Mouse (Mus musculus) neural tube, embryonic 15.5 days (tissue): ENCODE measurements around the gene Rbfox2. TPM values are rescaled to one million over a fixed set of nuclear protein-coding genes. Genes with fewer than 3 reads are reported as not detected.
"Not testable (repeated sequence)": the region's sequence is repeated elsewhere in the genome, so short reads cannot be mapped to it uniquely, and the experiment has no call there.

Experiments used
- ATAC-seq: fragments of 200-750 bp; cut with Nextera tagmentation; 2 replicates; pipeline ENCODE4 v1.8.0; 2017; ENCODE audit warnings: mild to moderate bottlenecking, moderate TSS enrichment, moderate library complexity; ENCODE audit not compliant: low FRiP score
- H3K27ac ChIP-seq: fragments of 300-500 bp; sonication (generic); replicated peaks from 2 replicates; pipeline ENCODE4 v1.5.1; 2015; ENCODE audit warnings: mild to moderate bottlenecking, inconsistent platforms
- H3K27me3 ChIP-seq: fragments of 300-500 bp; sonication (generic); replicated peaks from 2 replicates; pipeline ENCODE4 v1.6.1; 2015; ENCODE audit warnings: inconsistent platforms
- H3K36me3 ChIP-seq: fragments of 300-500 bp; sonication (generic); 2 replicates; pipeline ENCODE4 v1.6.1; 2015; ENCODE audit warnings: inconsistent platforms
- H3K4me1 ChIP-seq: fragments of 300-500 bp; sonication (generic); 2 replicates; pipeline ENCODE4 v1.6.1; 2015; ENCODE audit warnings: inconsistent platforms
- H3K4me2 ChIP-seq: fragments of 300-500 bp; sonication (generic); 2 replicates; pipeline ENCODE4 v1.6.1; 2015; ENCODE audit warnings: inconsistent platforms, mild to moderate bottlenecking, moderate library complexity
- H3K4me3 ChIP-seq: fragments of 300-500 bp; sonication (generic); replicated peaks from 2 replicates; pipeline ENCODE4 v1.5.1; 2015; ENCODE audit warnings: mild to moderate bottlenecking, inconsistent platforms
- H3K9ac ChIP-seq: fragments of 300-500 bp; sonication (generic); replicated peaks from 2 replicates; pipeline ENCODE4 v1.6.1; 2015; ENCODE audit warnings: mild to moderate bottlenecking, inconsistent platforms
- H3K9me3 ChIP-seq: fragments of 300-500 bp; sonication (generic); replicated peaks from 2 replicates; pipeline ENCODE4 v1.6.1; 2016; ENCODE audit warnings: inconsistent platforms
- WGBS: fragments of 180-500 bp; shearing (Covaris S2); methylation state at CpG from one replicate; pipeline ENCODE4 v1.1.7; 2015; ENCODE audit warnings: mixed read lengths; 5-methylcytosine and 5-hydroxymethylcytosine counted together
- polyA plus RNA-seq: library from polyadenylated mRNA; unstranded; fragments of >200 nt; fragmentation: Nextera tagmentation; extraction: Ambion mirVana; gene quantifications from 2 replicates; pipeline ENCODE4 v1.2.1, GENCODE M21; 2015

Gene Rbfox2
- polyA plus RNA-seq, 1 experiment from 2014 or later, result 120 TPM

DNA sequence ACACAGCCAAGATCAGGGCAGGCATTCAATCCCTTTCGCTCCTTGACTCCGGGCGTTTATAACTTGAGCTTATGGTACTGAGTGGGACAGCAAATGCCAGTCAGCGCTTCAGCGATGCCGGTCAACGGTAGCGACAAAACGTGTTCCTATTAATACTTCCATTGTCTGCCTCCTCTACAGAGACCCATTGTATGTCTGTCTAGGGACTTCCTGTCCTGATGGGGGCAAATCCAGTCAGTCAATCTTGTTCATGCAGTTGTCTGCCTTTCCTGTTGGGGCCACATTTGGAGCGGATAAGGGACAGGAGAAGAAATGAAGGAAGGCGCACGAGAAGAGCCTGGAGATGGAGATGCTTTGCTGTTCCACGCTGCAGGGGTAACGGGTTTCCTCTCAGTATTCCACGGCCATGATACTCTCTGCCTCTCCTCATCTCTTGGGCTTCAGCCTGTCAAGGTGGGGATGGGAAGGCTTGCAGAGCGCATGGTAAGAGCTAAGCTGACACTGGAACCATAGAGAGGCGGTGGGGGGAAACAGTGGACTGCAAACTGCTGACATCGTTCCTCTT, 36.2 kb upstream of the Rbfox2 start:
- H3K9me3 ChIP-seq, result no peaks in the 10 kb centered on the region
- ATAC-seq, result peak; percentile 37; the same call in 1 of the 2 replicates
- peak overlapping the region; percentile 16; the same call in 1 of the 2 replicates for H3K4me3 ChIP-seq
- no peaks in the 10 kb centered on the region for H3K27me3 ChIP-seq
- H3K27ac ChIP-seq, result peak overlapping the region; percentile 65; the same call in 1 of the 2 replicates
- peak overlapping the region; percentile 54 for H3K4me2 ChIP-seq
- peak overlapping the region; percentile 36; the same call in 1 of the 2 replicates for H3K9ac ChIP-seq
- 26% methylated on average over 18 of the region's 18 CpGs for WGBS
- no peaks in the 10 kb centered on the region for H3K36me3 ChIP-seq
- peaks cover 23% of the 10 kb centered on the region for H3K4me1 ChIP-seq

DNA sequence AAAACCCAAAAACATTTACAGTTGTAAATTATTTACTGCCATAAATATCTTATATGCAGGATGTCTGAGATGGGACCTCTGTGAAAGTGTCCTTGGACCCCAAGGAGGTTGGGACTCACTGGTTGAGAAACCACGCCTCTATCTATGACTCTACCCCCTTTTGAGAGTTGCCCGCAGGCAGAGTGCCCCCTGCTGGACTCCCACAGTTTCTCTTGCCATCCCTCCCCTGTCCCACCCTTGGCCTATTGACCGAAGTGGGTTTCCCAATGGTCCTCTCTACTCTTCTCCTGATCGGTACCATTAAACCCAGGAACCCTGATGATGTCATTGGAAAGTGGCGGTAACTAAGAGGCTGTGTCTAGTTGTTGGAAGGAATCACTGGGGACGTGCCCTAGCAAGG, 35.2 kb upstream of the Rbfox2 start:
- 93% methylated on average over 6 of the region's 6 CpGs for WGBS
- no peaks in the 10 kb centered on the region for H3K36me3 ChIP-seq
- no peaks in the 10 kb centered on the region for H3K9me3 ChIP-seq
- H3K4me1 ChIP-seq, result peaks cover 25% of the 10 kb centered on the region
- H3K27me3 ChIP-seq, result no peaks in the 10 kb centered on the region
- H3K4me3 ChIP-seq, result no peak overlapping the region
- H3K4me2 ChIP-seq, result no peak overlapping the region
- no peak overlapping the region for H3K27ac ChIP-seq
- ATAC-seq, result no peak
- H3K9ac ChIP-seq, result no peak overlapping the region

DNA sequence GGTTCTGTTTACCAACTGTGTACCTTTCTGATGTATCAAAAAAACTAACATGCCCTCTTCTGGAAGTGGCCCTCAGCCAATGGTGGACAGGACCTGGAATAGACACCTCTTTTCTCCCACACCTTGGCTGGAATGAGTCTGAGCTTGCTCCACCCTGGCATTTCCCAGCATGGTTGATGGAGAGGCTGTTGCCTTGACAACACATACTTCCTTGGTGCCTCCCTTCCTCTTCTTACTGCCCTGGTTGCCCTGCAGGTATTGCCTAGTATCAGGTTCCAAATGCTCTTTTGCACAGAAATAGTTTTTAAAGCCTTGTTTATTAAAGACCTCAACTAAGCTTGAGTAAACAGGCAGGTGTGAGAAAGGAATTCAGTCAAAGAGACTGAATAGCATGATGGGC, 33.8 kb upstream of the Rbfox2 start:
- H3K9ac ChIP-seq, result no peak overlapping the region
- no peaks in the 10 kb centered on the region for H3K9me3 ChIP-seq
- H3K4me2 ChIP-seq, result no peak overlapping the region
- H3K36me3 ChIP-seq, result no peaks in the 10 kb centered on the region
- no peak for ATAC-seq
- no peak overlapping the region for H3K27ac ChIP-seq
- peaks cover 38% of the 10 kb centered on the region for H3K4me1 ChIP-seq
- no peak overlapping the region for H3K4me3 ChIP-seq
- no peaks in the 10 kb centered on the region for H3K27me3 ChIP-seq

DNA sequence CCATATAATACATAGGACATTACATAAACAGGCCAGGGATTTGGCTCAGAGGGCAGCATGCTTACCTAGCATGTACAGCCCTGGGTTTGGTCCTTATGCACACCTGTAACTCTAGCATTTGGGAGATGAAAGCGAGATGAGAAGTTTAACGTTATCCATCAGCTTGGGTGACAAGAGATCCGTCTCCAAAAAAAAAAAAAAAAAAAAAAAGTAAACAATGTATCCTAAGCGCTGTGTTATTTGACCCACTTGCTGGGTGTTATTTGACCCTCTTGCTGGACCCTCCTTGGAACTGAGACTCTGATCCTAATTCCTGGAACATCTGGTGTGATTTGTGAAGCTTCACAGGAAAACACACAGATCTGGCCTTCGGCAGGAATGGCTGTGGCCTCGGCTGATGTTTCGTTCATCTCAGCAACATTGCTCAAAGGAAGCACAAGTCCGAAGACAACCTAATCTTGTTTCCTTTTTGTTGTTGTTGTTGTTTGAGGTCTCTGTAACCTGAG, 32.2 kb upstream of the Rbfox2 start:
- Histone ChIP-seq H3K9ac (no peak overlapping the region), H3K36me3 (no peaks in the 10 kb centered on the region), H3K4me3 (no peak overlapping the region), H3K4me2 (no peak overlapping the region), H3K27me3 (no peaks in the 10 kb centered on the region), H3K27ac (no peak overlapping the region), H3K4me1 (peaks cover 36% of the 10 kb centered on the region), H3K9me3 (no peaks in the 10 kb centered on the region)
- 84% methylated on average over 8 of the region's 8 CpGs for WGBS
- no peak for ATAC-seq

DNA sequence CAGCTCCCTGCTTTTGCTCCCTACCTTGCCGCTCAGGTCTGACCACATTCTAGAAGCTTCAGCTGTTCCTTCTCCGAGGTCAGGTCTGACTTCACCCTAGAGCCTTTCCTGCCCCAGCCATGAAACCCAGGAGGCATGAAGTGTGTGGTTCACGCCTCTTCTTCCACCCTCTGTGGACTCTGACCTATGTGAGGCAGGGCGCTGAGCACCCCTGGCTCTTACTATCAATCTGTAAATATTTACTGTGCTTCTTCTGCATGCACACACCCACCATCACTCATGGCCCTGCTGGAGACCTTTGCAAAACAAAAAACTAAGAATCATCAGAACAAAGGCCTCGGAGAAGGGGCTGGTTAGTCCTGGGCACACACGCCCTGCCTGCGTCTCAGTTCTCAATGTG, 31.6 kb upstream of the Rbfox2 start:
- peaks cover 31% of the 10 kb centered on the region for H3K4me1 ChIP-seq
- H3K27ac ChIP-seq, result no peak overlapping the region
- no peaks in the 10 kb centered on the region for H3K27me3 ChIP-seq
- H3K4me2 ChIP-seq, result no peak overlapping the region
- ATAC-seq, result no peak
- WGBS, result 75% methylated on average over 7 of the region's 7 CpGs
- no peak overlapping the region for H3K9ac ChIP-seq
- H3K4me3 ChIP-seq, result no peak overlapping the region
- H3K36me3 ChIP-seq, result no peaks in the 10 kb centered on the region
- no peaks in the 10 kb centered on the region for H3K9me3 ChIP-seq

DNA sequence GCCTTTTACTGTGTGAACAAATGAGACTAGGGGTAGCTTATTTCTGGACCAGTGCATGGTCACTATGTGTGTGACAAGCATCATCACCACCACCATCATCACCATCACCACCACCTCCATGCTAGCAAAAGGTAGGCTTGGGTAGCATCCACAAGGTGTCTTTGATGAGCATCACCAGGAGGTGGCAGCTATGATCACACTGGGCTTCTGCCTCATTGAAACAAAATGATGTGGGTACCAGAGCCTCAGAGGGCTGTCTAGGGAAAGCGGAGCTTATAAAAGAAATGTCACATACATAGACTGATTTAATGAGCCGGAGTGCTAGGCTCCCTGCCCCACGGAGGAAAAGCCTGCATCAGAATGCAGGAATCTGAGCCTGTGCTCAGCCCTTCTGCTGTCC, 31.1 kb upstream of the Rbfox2 start:
- Histone ChIP-seq H3K9me3 (no peaks in the 10 kb centered on the region), H3K4me1 (peaks cover 25% of the 10 kb centered on the region), H3K4me2 (no peak overlapping the region), H3K27ac (no peak overlapping the region), H3K36me3 (no peaks in the 10 kb centered on the region), H3K9ac (no peak overlapping the region), H3K27me3 (no peaks in the 10 kb centered on the region), H3K4me3 (no peak overlapping the region)
- WGBS, result 61% methylated on average over 3 of the region's 3 CpGs
- no peak for ATAC-seq

DNA sequence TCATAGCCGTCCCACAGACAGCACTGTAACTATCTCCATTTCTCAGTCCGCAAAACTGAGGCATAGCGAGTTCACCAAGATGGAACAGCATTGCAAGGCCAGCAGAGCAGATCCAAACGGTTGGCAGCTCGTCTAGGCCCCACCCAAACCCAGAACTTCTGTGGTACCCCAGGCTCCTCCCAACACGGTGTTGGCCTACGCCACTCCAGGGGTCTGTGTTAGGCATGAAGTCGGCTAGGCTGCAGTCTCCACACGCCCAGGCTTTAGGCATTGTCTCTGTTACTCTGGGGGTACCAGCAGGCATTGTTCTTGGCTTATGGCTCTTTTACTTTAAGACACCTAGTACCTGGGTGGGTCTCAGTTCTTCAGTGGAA, 30.2 kb upstream of the Rbfox2 start:
- Histone ChIP-seq H3K4me3 (peak overlapping the region; percentile 39; the same call in 1 of the 2 replicates), H3K4me1 (peaks cover 23% of the 10 kb centered on the region), H3K9ac (no peak overlapping the region; the same call in 1 of the 2 replicates), H3K9me3 (no peaks in the 10 kb centered on the region), H3K4me2 (peak overlapping the region; percentile 65), H3K36me3 (no peaks in the 10 kb centered on the region), H3K27ac (peak overlapping the region; percentile 60; the same call in 1 of the 2 replicates), H3K27me3 (no peaks in the 10 kb centered on the region)
- peak; percentile 39; the same call in 1 of the 2 replicates for ATAC-seq
- WGBS, result 59% methylated on average over 9 of the region's 9 CpGs

DNA sequence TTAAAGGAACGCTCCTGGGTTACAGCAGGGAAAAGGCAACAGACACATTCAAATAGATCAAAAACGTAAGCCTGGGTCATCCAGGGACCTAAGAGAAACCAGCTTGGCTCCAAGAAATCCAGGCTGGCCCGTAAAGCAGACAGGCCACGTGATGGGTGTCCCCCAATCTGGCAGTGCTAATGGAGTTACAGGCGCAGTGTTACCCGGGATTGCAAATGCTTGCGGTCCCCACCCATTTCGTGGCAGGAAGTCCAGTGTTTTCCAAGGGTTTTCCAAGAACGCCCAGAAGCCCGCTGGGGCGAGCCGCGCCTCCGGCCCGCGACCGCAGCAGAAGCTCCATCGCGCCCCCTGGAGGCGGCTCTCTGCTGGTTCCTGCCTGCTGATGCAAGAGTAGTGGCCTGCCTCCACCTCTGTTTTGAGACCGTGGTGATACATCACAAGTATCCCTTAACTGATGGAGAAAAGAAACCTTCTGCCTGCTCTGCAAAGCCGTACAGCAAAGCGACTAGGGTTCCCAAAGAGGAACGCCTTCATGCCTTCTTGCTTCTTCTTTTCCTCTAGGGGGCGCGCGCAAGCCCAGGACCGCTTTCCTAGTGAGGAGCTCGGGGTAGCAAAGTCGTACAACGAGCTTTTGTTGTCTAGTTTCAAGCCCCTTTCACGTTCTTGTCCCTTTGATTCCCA, 29.6 kb upstream of the Rbfox2 start:
- H3K4me3 ChIP-seq, result peak overlapping the region; percentile 39
- no peaks in the 10 kb centered on the region for H3K27me3 ChIP-seq
- H3K4me2 ChIP-seq, result peak overlapping the region; percentile 65
- WGBS, result 2% methylated on average over 32 of the region's 32 CpGs
- no peaks in the 10 kb centered on the region for H3K36me3 ChIP-seq
- H3K27ac ChIP-seq, result peak overlapping the region; percentile 60
- peak overlapping the region; percentile 36; the same call in 1 of the 2 replicates for H3K9ac ChIP-seq
- no peaks in the 10 kb centered on the region for H3K9me3 ChIP-seq
- peaks cover 23% of the 10 kb centered on the region for H3K4me1 ChIP-seq
- ATAC-seq, result peak; percentile 74

DNA sequence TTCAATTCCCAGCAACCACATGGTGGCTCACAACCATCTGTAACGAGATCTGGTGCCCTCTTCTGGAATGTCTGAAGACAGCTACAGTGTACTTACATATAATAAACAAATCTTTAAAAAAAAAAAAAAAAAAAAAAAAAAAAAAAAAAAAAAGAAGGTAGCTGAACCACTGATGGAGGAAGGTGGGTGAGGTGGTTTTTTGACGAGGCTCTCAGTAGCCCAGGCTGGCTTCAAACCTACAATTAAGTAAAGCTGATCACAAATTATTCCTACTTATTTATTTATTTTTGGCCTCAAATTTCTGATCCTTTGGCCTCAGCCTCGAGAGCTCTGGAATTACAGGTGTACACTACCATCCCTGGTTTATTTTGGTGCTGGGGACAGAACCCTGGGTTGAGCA, 28.4 kb upstream of the Rbfox2 start:
- not testable (repeated sequence) for H3K27me3 ChIP-seq, ATAC-seq, H3K4me3 ChIP-seq, H3K27ac ChIP-seq, H3K36me3 ChIP-seq, H3K4me2 ChIP-seq, H3K9me3 ChIP-seq, H3K9ac ChIP-seq
- H3K4me1 ChIP-seq, result peaks cover 19% of the 10 kb centered on the region
- WGBS, result 95% methylated on average over 3 of the region's 3 CpGs

DNA sequence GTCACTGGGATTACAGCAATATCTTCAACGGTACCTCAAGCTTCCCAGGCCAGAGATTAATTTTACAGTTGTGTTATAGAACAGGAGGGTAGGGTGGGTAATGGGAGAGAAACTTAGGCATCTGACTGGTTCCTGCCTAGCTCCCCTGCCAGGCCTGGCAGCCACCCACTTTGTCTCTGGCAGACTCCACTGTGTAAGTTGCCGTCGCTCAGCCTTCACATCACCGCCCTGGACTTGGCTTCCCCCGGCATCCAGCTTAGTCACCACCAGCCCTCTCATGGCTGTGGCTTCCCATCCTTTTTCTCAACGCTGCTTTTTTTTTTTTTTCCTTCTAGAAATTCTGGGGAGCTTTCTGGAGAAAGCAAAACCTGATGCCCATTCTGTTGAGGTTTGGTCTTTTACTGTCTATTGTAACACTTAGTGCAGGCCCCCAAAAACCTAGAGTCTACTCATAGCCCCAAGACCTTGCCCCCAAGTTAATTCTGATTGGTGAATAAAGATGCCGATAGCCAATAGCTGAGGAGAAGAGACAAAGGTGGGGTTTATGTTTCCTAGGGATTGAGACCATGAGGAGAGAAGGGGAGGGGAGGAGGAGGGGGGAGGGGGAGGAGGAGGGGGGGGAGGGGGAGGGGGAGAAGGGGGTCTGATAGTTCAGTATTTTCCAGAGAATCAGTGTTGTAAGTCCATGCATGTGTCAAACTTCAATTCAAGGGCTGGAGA, 25.6 kb upstream of the Rbfox2 start:
- no peak overlapping the region for H3K27ac ChIP-seq
- no peaks in the 10 kb centered on the region for H3K27me3 ChIP-seq
- no peak for ATAC-seq
- H3K9ac ChIP-seq, result no peak overlapping the region
- no peaks in the 10 kb centered on the region for H3K9me3 ChIP-seq
- WGBS, result 64% methylated on average over 7 of the region's 7 CpGs
- no peak overlapping the region for H3K4me3 ChIP-seq
- no peak overlapping the region for H3K4me2 ChIP-seq
- no peaks in the 10 kb centered on the region for H3K36me3 ChIP-seq
- peaks cover 15% of the 10 kb centered on the region for H3K4me1 ChIP-seq

DNA sequence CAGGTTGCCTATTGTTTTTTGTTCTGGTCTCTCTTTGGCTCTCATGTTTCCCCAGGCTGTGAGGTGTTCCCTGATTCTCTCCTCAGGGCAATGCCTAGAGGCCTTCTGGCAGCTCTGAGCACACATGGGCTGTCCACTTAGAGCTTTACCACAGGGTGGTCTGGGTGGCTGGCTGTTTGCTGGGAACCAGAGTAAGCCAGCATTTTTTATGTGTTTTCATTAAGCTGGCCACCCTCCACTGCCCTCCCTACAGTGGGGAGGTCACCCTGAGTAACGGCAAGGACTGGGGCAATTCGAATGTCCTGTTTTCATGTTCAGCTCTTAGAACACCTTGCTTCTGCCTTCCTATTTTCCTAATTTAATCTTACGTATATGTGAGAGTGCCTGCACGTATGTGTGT, 24.6 kb upstream of the Rbfox2 start:
- H3K9ac ChIP-seq, result no peak overlapping the region
- no peak for ATAC-seq
- no peaks in the 10 kb centered on the region for H3K27me3 ChIP-seq
- H3K36me3 ChIP-seq, result no peaks in the 10 kb centered on the region
- H3K4me1 ChIP-seq, result peaks cover 8% of the 10 kb centered on the region
- H3K4me2 ChIP-seq, result no peak overlapping the region
- 80% methylated on average over 4 of the region's 4 CpGs for WGBS
- no peak overlapping the region for H3K27ac ChIP-seq
- no peaks in the 10 kb centered on the region for H3K9me3 ChIP-seq
- no peak overlapping the region for H3K4me3 ChIP-seq
